Mouse (Mus musculus) T-helper 1 cell (primary cell): ENCODE data around the gene Gadd45g.

ENCODE experiments used
- in situ Hi-C: fragments of 300-600 bp; cut with MboI, MseI; formaldehyde crosslinking; loops from one replicate; pipeline ENCODE4 v1.15.1; 2025; ENCODE audit warnings: high pct_unique_total_duplicates

The Gadd45g gene

GRCm38 (mm10) chr13:51833611-51834010, 12.9 kb upstream of the Gadd45g start:
- in situ Hi-C loops = loop anchor here (10.0 kb wide), 1 partner anchor 701 kb away; the partner anchor contains the start of gene Diras2

DNA sequence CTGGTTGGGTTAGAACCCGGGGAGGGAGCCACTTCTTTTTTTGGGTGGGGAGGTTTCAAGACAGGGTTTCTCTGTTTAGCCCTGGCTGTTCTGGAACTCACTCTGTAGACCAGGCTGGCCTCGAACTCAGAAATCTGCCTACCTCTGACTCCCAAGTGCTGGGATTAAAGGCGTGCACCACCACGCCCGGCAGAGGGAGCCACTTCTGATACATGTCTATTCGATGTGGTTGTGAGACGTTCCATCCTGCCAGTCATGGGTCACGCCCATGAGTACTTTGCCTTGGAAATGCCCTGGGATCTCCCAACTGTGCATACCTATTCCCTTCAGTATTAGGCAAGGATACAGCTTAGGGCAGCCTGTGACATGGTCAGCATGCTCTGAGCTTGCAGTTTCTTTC, 12.5 kb upstream of the Gadd45g start:
- in situ Hi-C loops = loop anchor here (10.0 kb wide), 1 partner anchor 701 kb away; the partner anchor contains the start of gene Diras2

DNA sequence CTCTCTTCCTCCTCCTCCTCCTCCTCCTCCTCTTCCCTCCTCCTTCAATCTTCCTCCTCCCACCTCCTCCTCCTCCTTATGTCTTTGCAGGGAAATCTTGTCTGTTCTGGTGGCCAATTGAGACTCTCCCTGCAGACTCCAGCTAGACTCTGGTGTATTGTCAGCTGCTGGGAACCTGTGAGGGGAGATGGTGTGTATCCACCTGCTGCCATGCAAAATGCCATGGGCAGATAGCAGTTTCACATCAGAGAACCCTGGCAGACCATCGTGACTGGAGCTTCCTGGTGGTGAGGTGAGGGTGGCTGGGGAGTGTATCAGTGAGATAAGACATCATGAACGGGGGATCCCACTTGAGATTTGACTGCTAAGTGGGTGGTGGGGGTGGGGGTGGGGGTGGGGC, 12.0 kb upstream of the Gadd45g start:
- in situ Hi-C loops = loop anchor here (10.0 kb wide), 1 partner anchor 700 kb away; the partner anchor contains the start of gene Diras2

GRCm38 (mm10) chr13:51835208-51835607, 11.3 kb upstream of the Gadd45g start:
- in situ Hi-C loops = loop anchor here (5.0 to 10.0 kb wide), 3 partner anchors 387 to 787 kb away; partner anchors contain the start of gene Diras2

- in situ Hi-C loops = loop anchor here (5.0 to 10.0 kb wide), 3 partner anchors 385 to 785 kb away; partner anchors contain the start of gene Diras2
These were observed 9.1 kb upstream of the Gadd45g start for GRCm38 (mm10) chr13:51837402-51837801.

- in situ Hi-C loops = loop anchor here (5.0 to 10.0 kb wide), 3 partner anchors 383 to 783 kb away; partner anchors contain the start of gene Diras2
These were observed 7.0 kb upstream of the Gadd45g start for GRCm38 (mm10) chr13:51839250-51840026.

DNA sequence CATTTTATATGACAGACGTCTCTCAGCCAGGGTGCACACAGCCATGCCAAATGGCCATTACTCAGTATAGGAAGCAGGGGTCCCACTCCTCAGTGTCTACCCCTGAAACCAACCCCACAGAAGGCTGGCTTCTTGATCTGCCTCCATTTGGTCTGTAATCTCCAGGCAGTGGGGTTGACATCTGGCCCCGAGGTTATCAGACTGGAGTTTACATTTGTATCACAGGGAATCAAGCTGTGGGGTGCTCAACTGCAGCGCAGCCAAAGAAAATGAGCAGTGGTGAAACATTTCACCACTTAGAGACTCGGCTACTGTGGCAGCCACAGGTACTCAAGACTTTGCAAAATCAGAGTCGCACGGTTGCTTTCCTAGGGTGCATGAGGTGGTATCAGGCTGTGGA, 5.8 kb upstream of the Gadd45g start:
- in situ Hi-C loops = no loop called here

DNA sequence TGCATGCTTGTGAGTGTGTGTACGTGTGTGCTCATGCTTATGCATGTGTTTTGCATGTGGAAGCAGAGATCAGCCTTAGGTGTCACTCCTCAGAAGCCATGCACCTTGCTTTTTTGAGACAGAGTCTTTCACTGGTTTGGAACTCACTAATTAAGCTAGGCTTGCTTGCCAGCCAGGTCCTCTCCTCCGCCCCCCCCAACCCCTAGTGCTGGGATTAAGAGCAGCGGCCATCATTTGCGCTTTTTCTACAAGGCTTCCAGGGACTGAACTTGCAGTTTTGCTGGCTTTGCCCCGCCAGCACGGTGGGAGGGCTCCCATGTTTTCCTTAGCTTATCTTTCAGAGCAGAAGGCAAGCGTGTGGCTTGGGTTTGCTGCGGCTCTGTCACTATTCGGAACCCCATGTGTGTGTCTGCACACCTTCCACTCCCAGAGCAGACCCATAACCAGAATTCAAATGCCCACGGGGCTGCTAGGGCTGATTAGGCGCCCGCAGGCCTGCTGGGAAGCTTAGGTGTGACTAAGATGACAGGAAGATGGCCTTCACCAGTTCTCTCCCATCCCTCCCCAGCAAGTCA, 4.8 kb upstream of the Gadd45g start:
- in situ Hi-C loops = no loop called here

GRCm38 (mm10) chr13:51842191-51842590, 4.3 kb upstream of the Gadd45g start:
- in situ Hi-C loops = no loop called here

- in situ Hi-C loops = no loop called here
These were observed 3.7 kb upstream of the Gadd45g start for GRCm38 (mm10) chr13:51842773-51843172.

GRCm38 (mm10) chr13:51843298-51843697, 3.2 kb upstream of the Gadd45g start:
- in situ Hi-C loops = no loop called here

DNA sequence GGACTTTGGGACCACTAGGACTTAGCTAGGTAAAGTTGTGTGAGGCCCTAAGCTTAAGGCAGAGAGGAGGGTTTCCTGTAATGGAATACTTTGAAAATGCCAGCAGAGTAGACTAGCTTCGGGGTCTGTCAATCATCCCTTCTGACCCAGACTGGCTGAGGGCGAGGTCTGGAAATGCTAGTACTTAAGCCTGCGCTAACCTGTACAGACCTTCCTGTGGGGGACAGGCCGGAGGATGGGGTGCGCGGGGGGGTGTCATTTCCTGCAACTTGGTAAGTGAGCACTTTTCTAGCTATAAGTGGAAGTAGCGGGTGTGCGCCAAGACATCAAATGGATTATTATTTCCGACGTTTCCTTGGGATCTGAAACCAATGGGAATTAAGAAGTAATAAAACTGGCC, 2.4 kb upstream of the Gadd45g start:
- in situ Hi-C loops = no loop called here

GRCm38 (mm10) chr13:51844661-51845060, 1.8 kb upstream of the Gadd45g start:
- in situ Hi-C loops = loop anchor here (5.0 kb wide), 2 partner anchors 243 to 983 kb away; no protein-coding TSS in a partner anchor

DNA sequence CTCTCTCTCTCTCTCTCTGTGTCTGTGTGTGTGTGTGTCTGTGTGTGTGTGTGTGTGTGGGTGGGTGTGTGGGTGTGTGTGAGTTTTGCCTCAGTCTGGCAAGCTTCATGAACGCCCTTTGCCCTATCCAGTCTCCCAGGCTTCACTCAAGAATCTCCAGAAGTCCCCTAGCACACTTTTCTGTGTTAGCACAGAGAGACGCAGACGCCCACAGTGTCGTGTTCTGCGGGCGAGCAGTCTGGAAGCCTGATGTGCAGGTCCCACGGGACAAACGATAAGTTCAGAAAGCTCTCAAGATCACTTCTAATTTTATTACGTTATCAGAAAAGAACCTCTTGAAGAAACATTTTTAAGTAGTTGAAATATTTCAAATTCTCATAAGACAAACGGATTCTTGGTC, 1.4 kb upstream of the Gadd45g start:
- in situ Hi-C loops = loop anchor here (5.0 kb wide), 2 partner anchors 242 to 982 kb away; no protein-coding TSS in a partner anchor

GRCm38 (mm10) chr13:51845591-51846191, 787 bp upstream of the Gadd45g start:
- in situ Hi-C loops = loop anchor here (5.0 kb wide), 2 partner anchors 242 to 982 kb away; no protein-coding TSS in a partner anchor

DNA sequence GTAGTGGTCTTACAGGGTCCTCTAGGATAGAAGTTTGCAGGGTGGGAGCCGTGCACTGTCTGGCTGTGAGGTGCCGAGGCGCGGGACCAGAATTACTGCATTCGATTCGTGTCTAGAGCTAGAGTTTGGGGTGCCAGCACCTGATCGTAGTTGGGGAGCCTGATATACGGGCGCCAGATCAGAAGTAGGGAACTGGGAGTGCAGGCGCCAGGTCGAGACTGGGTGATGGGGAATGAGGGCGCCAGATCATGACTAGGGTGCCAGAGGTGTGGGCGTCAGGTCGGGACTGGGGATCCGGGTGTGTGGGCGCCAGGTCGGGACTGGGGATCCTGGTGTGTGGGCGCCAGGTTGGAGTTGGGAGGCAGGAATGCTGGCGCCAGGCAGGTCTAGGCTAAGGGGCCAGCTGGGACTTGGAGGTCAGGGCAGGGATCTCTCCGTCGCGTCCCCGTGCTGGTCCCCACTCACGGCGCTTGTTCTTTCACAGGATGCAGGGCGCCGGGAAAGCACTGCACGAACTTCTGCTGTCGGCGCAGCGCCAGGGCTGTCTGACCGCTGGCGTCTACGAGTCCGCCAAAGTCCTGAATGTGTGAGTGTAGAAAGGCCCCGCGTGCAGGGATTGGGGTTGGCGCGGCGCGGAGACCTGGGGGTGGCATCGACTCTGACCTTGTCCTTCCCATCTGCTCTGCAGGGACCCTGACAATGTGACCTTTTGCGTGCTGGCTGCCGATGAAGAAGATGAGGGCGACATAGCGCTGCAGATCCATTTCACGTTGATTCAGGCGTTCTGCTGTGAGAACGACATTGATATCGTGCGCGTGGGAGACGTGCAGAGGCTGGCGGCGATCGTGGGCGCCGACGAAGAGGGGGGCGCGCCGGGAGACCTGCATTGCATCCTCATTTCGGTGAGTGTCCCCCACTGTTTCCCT, 653 bp downstream of the Gadd45g start:
- in situ Hi-C loops = loop anchor here (5.0 kb wide), 2 partner anchors 240 to 980 kb away; no protein-coding TSS in a partner anchor

GRCm38 (mm10) chr13:51847979-51848480, 1.6 kb downstream of the Gadd45g start:
- in situ Hi-C loops = loop anchor here (5.0 kb wide), 2 partner anchors 239 to 979 kb away; no protein-coding TSS in a partner anchor

DNA sequence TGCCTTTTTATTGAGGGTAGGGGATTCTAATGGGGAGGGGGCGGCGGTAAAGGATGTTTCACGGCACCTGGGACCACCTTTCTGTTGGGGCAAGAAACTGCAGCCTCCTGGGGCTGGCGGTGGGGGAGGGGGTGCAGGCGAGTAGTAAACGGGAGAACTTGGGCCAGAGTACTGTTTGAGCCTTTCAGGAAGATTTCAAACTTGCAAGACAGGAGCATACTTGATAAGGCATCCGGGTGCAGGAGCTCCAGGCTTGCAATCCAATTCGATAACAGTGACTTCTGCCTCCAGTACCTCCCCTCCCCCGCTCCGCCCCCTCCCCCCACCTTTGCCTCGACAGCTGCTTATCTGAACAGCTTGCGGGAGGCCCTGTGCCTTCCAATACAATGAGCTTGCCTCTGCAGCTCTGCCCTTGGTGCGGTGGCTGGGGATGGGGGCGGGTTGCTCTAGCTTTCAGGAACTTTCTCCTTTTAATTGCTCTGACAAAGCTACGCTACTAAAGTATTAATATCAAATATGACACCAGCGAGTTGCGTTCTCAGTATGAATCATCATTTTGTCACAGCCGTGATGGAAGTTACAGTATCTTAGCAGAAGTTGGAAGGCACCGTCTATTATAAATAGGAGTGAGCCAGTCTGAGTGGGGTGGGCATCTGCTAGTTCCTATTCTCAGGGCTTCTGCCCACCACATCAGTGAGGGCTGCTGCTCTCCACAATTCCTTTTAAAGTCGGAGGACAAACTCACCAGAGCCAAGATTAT, 2.2 kb downstream of the Gadd45g start:
- in situ Hi-C loops = loop anchor here (5.0 kb wide), 2 partner anchors 239 to 979 kb away; no protein-coding TSS in a partner anchor

DNA sequence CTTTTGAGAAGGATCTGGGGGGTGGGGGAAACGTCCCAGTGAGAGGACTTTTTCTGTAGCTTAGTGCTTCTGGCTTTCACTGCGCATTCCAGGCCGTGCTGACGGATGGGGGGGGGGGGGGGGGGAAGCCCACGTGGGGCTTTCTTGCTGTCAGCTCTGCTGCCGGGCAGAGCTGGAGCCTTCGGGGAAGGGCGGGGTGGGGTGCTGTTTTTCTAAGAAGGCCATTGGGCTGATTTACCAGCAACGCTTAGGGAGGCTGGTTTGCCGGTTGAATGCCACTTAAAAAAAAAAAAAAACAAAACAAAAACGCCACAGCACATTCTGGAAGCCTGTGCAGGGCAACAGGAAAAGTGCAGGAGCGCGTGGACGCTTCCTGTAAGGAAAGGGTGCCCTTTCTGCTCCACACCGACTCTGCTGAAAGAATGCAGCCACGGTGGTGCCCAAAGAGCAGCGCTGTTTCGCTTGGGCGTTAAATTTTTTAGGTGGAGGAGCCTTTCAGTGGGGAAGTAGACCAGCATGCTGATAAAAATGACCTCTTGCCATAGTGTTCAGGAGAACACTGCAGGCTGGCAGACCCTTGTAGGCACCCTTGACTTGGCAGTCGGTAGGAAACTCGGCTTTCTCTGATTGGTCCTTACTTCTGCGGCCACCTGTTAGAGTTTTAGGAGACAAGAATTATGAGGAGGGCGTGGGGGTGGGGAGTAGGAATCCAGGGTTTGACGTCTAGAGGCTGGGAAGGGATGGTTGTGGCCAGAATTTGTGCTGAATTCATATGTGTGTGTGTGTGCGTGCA, 3.0 kb downstream of the Gadd45g start:
- in situ Hi-C loops = loop anchor here (5.0 kb wide), 3 partner anchors 118 to 978 kb away; no protein-coding TSS in a partner anchor
